Mouse (Mus musculus) ES-Bruce4 (cell line): ENCODE results near the gene Sorbs2. TPM values are rescaled to one million over a fixed set of nuclear protein-coding genes. Genes with fewer than 3 reads are reported as not detected.

ENCODE experiments used
- H3K27ac ChIP-seq: 2 replicates; pipeline ENCODE4 v1.5.1; 2012; ENCODE audit warnings: low read length, inconsistent platforms; ENCODE audit not compliant: insufficient read depth
- H3K27me3 ChIP-seq: 2 replicates; pipeline ENCODE4 v1.6.1; 2012; ENCODE audit warnings: mild to moderate bottlenecking, low read length, inconsistent platforms; ENCODE audit not compliant: control insufficient read depth, poor library complexity, insufficient read depth, severe bottlenecking
- H3K36me3 ChIP-seq: 2 replicates; pipeline ENCODE4 v1.6.1; 2012; ENCODE audit warnings: inconsistent platforms, mild to moderate bottlenecking, low read length, moderate library complexity; ENCODE audit not compliant: control insufficient read depth, poor library complexity, insufficient read depth, severe bottlenecking
- H3K4me1 ChIP-seq: one replicate; pipeline ENCODE4 v1.8.1; 2011; ENCODE audit warnings: low read length; ENCODE audit not compliant: control insufficient read depth, insufficient read depth
- H3K4me3 ChIP-seq: 2 replicates; pipeline ENCODE4 v1.5.1; 2011; ENCODE audit warnings: low read depth, mild to moderate bottlenecking, low read length
- H3K9ac ChIP-seq: 2 replicates; pipeline ENCODE4 v1.6.1; 2012; ENCODE audit warnings: low read depth, mild to moderate bottlenecking, inconsistent platforms; ENCODE audit not compliant: poor library complexity, severe bottlenecking
- H3K9me3 ChIP-seq: replicated peaks from 2 replicates; pipeline ENCODE4 v1.6.1; 2012; ENCODE audit warnings: mild to moderate bottlenecking, low read length, inconsistent platforms; ENCODE audit not compliant: control insufficient read depth, poor library complexity, insufficient read depth, severe bottlenecking
- CTCF ChIP-seq: IDR thresholded peaks from one replicate; pipeline ENCODE4 v1.8.1; 2011; ENCODE audit warnings: low read depth, low read length
- EP300 ChIP-seq: IDR thresholded peaks from 2 replicates; pipeline ENCODE4 v1.6.1; 2011; ENCODE audit warnings: low read depth, low read length; ENCODE audit not compliant: insufficient read depth
- POLR2A ChIP-seq: IDR thresholded peaks from one replicate; pipeline ENCODE4 v1.8.1; 2011; ENCODE audit warnings: low read length; ENCODE audit not compliant: insufficient read depth
- polyA plus RNA-seq: library from polyadenylated mRNA; stranded (reverse); fragments of >200 nt; gene quantifications from 2 replicates; pipeline ENCODE4 v1.2.4, GENCODE M21; 2011; ENCODE audit warnings: low read depth; ENCODE audit not compliant: missing spikeins, insufficient read depth, insufficient read length

Sorbs2 gene
- polyA plus RNA-seq, 1 experiment = 3.5 TPM

- H3K4me3 ChIP-seq = no peak overlapping the region
- H3K36me3 ChIP-seq = no peaks in the 10 kb centered on the region
- TF ChIP-seq EP300 (no peak), POLR2A (no peak), CTCF (no peak)
- H3K27me3 ChIP-seq = peaks cover 2% of the 10 kb centered on the region; the same call in 1 of the 2 replicates
- H3K27ac ChIP-seq = no peak overlapping the region
- H3K9me3 ChIP-seq = no peaks in the 10 kb centered on the region
- H3K9ac ChIP-seq = no peak overlapping the region
- H3K4me1 ChIP-seq = no peaks in the 10 kb centered on the region
Observed at GRCm38 (mm10) chr8:45631023-45631422, 123.4 kb downstream of the Sorbs2 start.

- Histone ChIP-seq H3K4me3 (no peak overlapping the region), H3K9me3 (no peaks in the 10 kb centered on the region), H3K9ac (no peak overlapping the region), H3K27me3 (no peaks in the 10 kb centered on the region), H3K4me1 (no peaks in the 10 kb centered on the region), H3K27ac (no peak overlapping the region), H3K36me3 (no peaks in the 10 kb centered on the region)
- TF ChIP-seq POLR2A = no peak
- no peak for TF ChIP-seq CTCF
- TF ChIP-seq EP300 = no peak
Observed at GRCm38 (mm10) chr8:45635155-45635554, 127.6 kb downstream of the Sorbs2 start.

GRCm38 (mm10) chr8:45637745-45638144 lies 130.2 kb downstream of the Sorbs2 start:
- Histone ChIP-seq H3K27me3 (no peaks in the 10 kb centered on the region), H3K4me1 (no peaks in the 10 kb centered on the region), H3K4me3 (no peak overlapping the region), H3K27ac (no peak overlapping the region), H3K9ac (no peak overlapping the region), H3K36me3 (no peaks in the 10 kb centered on the region), H3K9me3 (no peaks in the 10 kb centered on the region)
- TF ChIP-seq POLR2A (no peak), EP300 (no peak), CTCF (no peak)

- no peak overlapping the region for H3K4me3 ChIP-seq
- H3K4me1 ChIP-seq = no peaks in the 10 kb centered on the region
- H3K27ac ChIP-seq = no peak overlapping the region
- H3K36me3 ChIP-seq = no peaks in the 10 kb centered on the region
- H3K9ac ChIP-seq = no peak overlapping the region
- H3K27me3 ChIP-seq = no peaks in the 10 kb centered on the region
- TF ChIP-seq POLR2A = no peak
- TF ChIP-seq EP300 = no peak
- H3K9me3 ChIP-seq = no peaks in the 10 kb centered on the region
Observed at GRCm38 (mm10) chr8:45639444-45639843, 131.9 kb downstream of the Sorbs2 start.

GRCm38 (mm10) chr8:45644651-45645050 lies 137.1 kb downstream of the Sorbs2 start:
- Histone ChIP-seq H3K4me3 (no peak overlapping the region), H3K9ac (no peak overlapping the region), H3K27me3 (no peaks in the 10 kb centered on the region), H3K27ac (no peak overlapping the region), H3K36me3 (no peaks in the 10 kb centered on the region), H3K9me3 (no peaks in the 10 kb centered on the region), H3K4me1 (no peaks in the 10 kb centered on the region)
- TF ChIP-seq POLR2A (no peak), EP300 (no peak), CTCF (no peak)

- H3K9me3 ChIP-seq = no peaks in the 10 kb centered on the region
- H3K4me3 ChIP-seq = no peak overlapping the region
- H3K9ac ChIP-seq = no peak overlapping the region
- TF ChIP-seq EP300 = no peak
- no peak for TF ChIP-seq CTCF
- no peak for TF ChIP-seq POLR2A
- no peaks in the 10 kb centered on the region for H3K27me3 ChIP-seq
- H3K27ac ChIP-seq = no peak overlapping the region
- H3K36me3 ChIP-seq = no peaks in the 10 kb centered on the region
- H3K4me1 ChIP-seq = no peaks in the 10 kb centered on the region
Observed at GRCm38 (mm10) chr8:45649063-45649462, 141.5 kb downstream of the Sorbs2 start.
